Mouse (Mus musculus): ENCODE measurements around the gene Fam216b. TPM values are rescaled to one million over a fixed set of nuclear protein-coding genes. Genes with fewer than 3 reads are reported as not detected.

Fam216b gene
- polyA plus RNA-seq, 1 experiment from 2014 or later: not detected

GRCm38 (mm10) chr14:78077508-78077907 is 11.3 kb downstream of the Fam216b start:
- no peaks in the 10 kb centered on the region; the same call in 1 of the 2 replicates for H3K9me3 ChIP-seq (replicated peaks)
- H3K27ac ChIP-seq (replicated peaks): no peak overlapping the region
- WGBS: 81% methylated on average over 2 of the region's 2 CpGs
- no peak overlapping the region for H3K4me3 ChIP-seq
- no peaks in the 10 kb centered on the region for H3K27me3 ChIP-seq (ENCODE audit: low read depth, poor library complexity, severe bottlenecking)
- no peaks in the 10 kb centered on the region for H3K4me1 ChIP-seq
- H3K36me3 ChIP-seq: no peaks in the 10 kb centered on the region
- DNase-seq (ENCODE audit: low spot score): no peak

- Histone ChIP-seq H3K9me3 (replicated peaks) (no peaks in the 10 kb centered on the region), H3K27ac (replicated peaks) (no peak overlapping the region), H3K4me3 (no peak overlapping the region), H3K36me3 (no peaks in the 10 kb centered on the region), H3K27me3 (ENCODE audit: low read depth, poor library complexity, severe bottlenecking) (no peaks in the 10 kb centered on the region), H3K4me1 (no peaks in the 10 kb centered on the region)
- no peak for DNase-seq (ENCODE audit: low spot score)
- WGBS: 92% methylated on average over 9 of the region's 9 CpGs
These were observed 22.7 kb downstream of the Fam216b start for GRCm38 (mm10) chr14:78065938-78066710.

- Histone ChIP-seq H3K4me1 (no peaks in the 10 kb centered on the region), H3K9me3 (replicated peaks) (no peaks in the 10 kb centered on the region), H3K27me3 (ENCODE audit: low read depth, poor library complexity, severe bottlenecking) (no peaks in the 10 kb centered on the region), H3K36me3 (no peaks in the 10 kb centered on the region), H3K4me3 (no peak overlapping the region), H3K27ac (replicated peaks) (no peak overlapping the region)
- 90% methylated on average over 11 of the region's 11 CpGs for WGBS
- no peak for DNase-seq (ENCODE audit: low spot score)
These were observed 26.3 kb downstream of the Fam216b start for GRCm38 (mm10) chr14:78062484-78062883.

GRCm38 (mm10) chr14:78060609-78060951 is 28.2 kb downstream of the Fam216b start:
- Histone ChIP-seq H3K27ac (replicated peaks) (no peak overlapping the region), H3K27me3 (ENCODE audit: low read depth, poor library complexity, severe bottlenecking) (no peaks in the 10 kb centered on the region), H3K9me3 (replicated peaks) (no peaks in the 10 kb centered on the region), H3K36me3 (no peaks in the 10 kb centered on the region), H3K4me3 (no peak overlapping the region), H3K4me1 (no peaks in the 10 kb centered on the region)
- WGBS: 83% methylated on average over 6 of the region's 6 CpGs
- DNase-seq (ENCODE audit: low spot score): no peak

GRCm38 (mm10) chr14:78059878-78060608 is 28.8 kb downstream of the Fam216b start:
- Histone ChIP-seq H3K27ac (replicated peaks) (no peak overlapping the region), H3K4me1 (no peaks in the 10 kb centered on the region), H3K36me3 (no peaks in the 10 kb centered on the region), H3K4me3 (no peak overlapping the region), H3K9me3 (replicated peaks) (no peaks in the 10 kb centered on the region), H3K27me3 (ENCODE audit: low read depth, poor library complexity, severe bottlenecking) (no peaks in the 10 kb centered on the region)
- 86% methylated on average over 9 of the region's 9 CpGs for WGBS
- DNase-seq (ENCODE audit: low spot score): no peak

- DNase-seq (ENCODE audit: low spot score): no peak
- Histone ChIP-seq H3K36me3 (no peaks in the 10 kb centered on the region), H3K9me3 (replicated peaks) (no peaks in the 10 kb centered on the region), H3K27ac (replicated peaks) (no peak overlapping the region), H3K27me3 (ENCODE audit: low read depth, poor library complexity, severe bottlenecking) (no peaks in the 10 kb centered on the region), H3K4me3 (no peak overlapping the region), H3K4me1 (no peaks in the 10 kb centered on the region)
- 90% methylated on average over 7 of the region's 7 CpGs for WGBS
These were observed 31.4 kb downstream of the Fam216b start for GRCm38 (mm10) chr14:78057362-78057761.

GRCm38 (mm10) chr14:78056371-78056770 is 32.4 kb downstream of the Fam216b start:
- Histone ChIP-seq H3K36me3 (no peaks in the 10 kb centered on the region), H3K27ac (replicated peaks) (no peak overlapping the region), H3K4me3 (no peak overlapping the region), H3K9me3 (replicated peaks) (no peaks in the 10 kb centered on the region), H3K27me3 (ENCODE audit: low read depth, poor library complexity, severe bottlenecking) (no peaks in the 10 kb centered on the region), H3K4me1 (no peaks in the 10 kb centered on the region)
- 82% methylated on average over 3 of the region's 3 CpGs for WGBS
- DNase-seq (ENCODE audit: low spot score): no peak

GRCm38 (mm10) chr14:78048674-78049073 is 40.1 kb downstream of the Fam216b start:
- H3K27ac ChIP-seq (replicated peaks): no peak overlapping the region
- no peaks in the 10 kb centered on the region for H3K27me3 ChIP-seq (ENCODE audit: low read depth, poor library complexity, severe bottlenecking)
- H3K36me3 ChIP-seq: no peaks in the 10 kb centered on the region
- DNase-seq (ENCODE audit: low spot score): no peak
- 92% methylated on average over 4 of the region's 4 CpGs for WGBS
- H3K4me1 ChIP-seq: no peaks in the 10 kb centered on the region
- no peaks in the 10 kb centered on the region for H3K9me3 ChIP-seq (replicated peaks)
- H3K4me3 ChIP-seq: no peak overlapping the region

- 94% methylated on average over 3 of the region's 3 CpGs for WGBS
- DNase-seq (ENCODE audit: low spot score): no peak
- no peak overlapping the region for H3K27ac ChIP-seq (replicated peaks)
- no peak overlapping the region for H3K4me3 ChIP-seq
- no peaks in the 10 kb centered on the region for H3K27me3 ChIP-seq (ENCODE audit: low read depth, poor library complexity, severe bottlenecking)
- no peaks in the 10 kb centered on the region for H3K9me3 ChIP-seq (replicated peaks)
- H3K36me3 ChIP-seq: no peaks in the 10 kb centered on the region
- no peaks in the 10 kb centered on the region for H3K4me1 ChIP-seq
These were observed 40.5 kb downstream of the Fam216b start for GRCm38 (mm10) chr14:78048258-78048657.

- no peak for DNase-seq (ENCODE audit: low spot score)
- H3K36me3 ChIP-seq: no peaks in the 10 kb centered on the region
- H3K27me3 ChIP-seq (ENCODE audit: low read depth, poor library complexity, severe bottlenecking): no peaks in the 10 kb centered on the region
- no peaks in the 10 kb centered on the region for H3K4me1 ChIP-seq
- H3K9me3 ChIP-seq (replicated peaks): no peaks in the 10 kb centered on the region
- WGBS: 39% methylated on average over 2 of the region's 2 CpGs
- H3K4me3 ChIP-seq: no peak overlapping the region
- H3K27ac ChIP-seq (replicated peaks): no peak overlapping the region
These were observed 45.7 kb downstream of the Fam216b start for GRCm38 (mm10) chr14:78043079-78043478.

- Histone ChIP-seq H3K27ac (replicated peaks) (no peak overlapping the region), H3K27me3 (ENCODE audit: low read depth, poor library complexity, severe bottlenecking) (no peaks in the 10 kb centered on the region), H3K4me1 (no peaks in the 10 kb centered on the region), H3K36me3 (no peaks in the 10 kb centered on the region), H3K4me3 (no peak overlapping the region), H3K9me3 (replicated peaks) (no peaks in the 10 kb centered on the region)
- no peak for DNase-seq (ENCODE audit: low spot score)
- WGBS: 79% methylated on average over 11 of the region's 11 CpGs
These were observed 46.8 kb downstream of the Fam216b start for GRCm38 (mm10) chr14:78041886-78042526.

- no peaks in the 10 kb centered on the region for H3K9me3 ChIP-seq (replicated peaks)
- H3K4me1 ChIP-seq: no peaks in the 10 kb centered on the region
- H3K4me3 ChIP-seq: no peak overlapping the region
- 86% methylated on average over 6 of the region's 6 CpGs for WGBS
- H3K27me3 ChIP-seq (ENCODE audit: low read depth, poor library complexity, severe bottlenecking): no peaks in the 10 kb centered on the region
- no peaks in the 10 kb centered on the region for H3K36me3 ChIP-seq
- no peak overlapping the region for H3K27ac ChIP-seq (replicated peaks)
- no peak for DNase-seq (ENCODE audit: low spot score)
These were observed 48.2 kb downstream of the Fam216b start for GRCm38 (mm10) chr14:78040643-78041042.

GRCm38 (mm10) chr14:78038876-78039275 is 49.9 kb downstream of the Fam216b start:
- Histone ChIP-seq H3K27ac (replicated peaks) (no peak overlapping the region), H3K9me3 (replicated peaks) (no peaks in the 10 kb centered on the region), H3K4me1 (no peaks in the 10 kb centered on the region), H3K4me3 (no peak overlapping the region), H3K27me3 (ENCODE audit: low read depth, poor library complexity, severe bottlenecking) (no peaks in the 10 kb centered on the region), H3K36me3 (no peaks in the 10 kb centered on the region)
- no peak for DNase-seq (ENCODE audit: low spot score)
- WGBS: 80% methylated on average over 8 of the region's 8 CpGs

Data from midbrain, embryonic 10.5 days (tissue).